Mouse (Mus musculus) hindbrain, postnatal 0 days (tissue): ENCODE data around the gene Ints4. TPM values are rescaled to one million over a fixed set of nuclear protein-coding genes. Genes with fewer than 3 reads are reported as not detected.
"Not testable (repeated sequence)": the region's sequence is repeated elsewhere in the genome, so short reads cannot be mapped to it uniquely, and the experiment has no call there.

Source experiments
- ATAC-seq: fragments of 200-750 bp; cut with Nextera tagmentation; 2 replicates; pipeline ENCODE4 v1.8.0; 2017; ENCODE audit warnings: mild to moderate bottlenecking, moderate TSS enrichment, moderate library complexity
- DNase-seq: peaks from one replicate; pipeline ENCODE4 v3.0.0-alpha.2; 2015; ENCODE audit warnings: low spot score
- H3K27ac ChIP-seq: fragments of 300-500 bp; sonication (generic); 2 replicates; pipeline ENCODE4 v1.5.1; 2014; ENCODE audit warnings: mild to moderate bottlenecking
- H3K27me3 ChIP-seq: fragments of 300-500 bp; sonication (generic); 2 replicates; pipeline ENCODE4 v1.6.1; 2014; ENCODE audit warnings: low read length, mixed read lengths; ENCODE audit not compliant: insufficient read depth
- H3K36me3 ChIP-seq: fragments of 300-500 bp; sonication (generic); 2 replicates; pipeline ENCODE4 v1.6.1; 2014; ENCODE audit warnings: low read length, mixed read lengths; ENCODE audit not compliant: insufficient read depth
- H3K4me1 ChIP-seq: fragments of 300-500 bp; sonication (generic); 2 replicates; pipeline ENCODE4 v1.6.1; 2014; ENCODE audit warnings: antibody characterized with exemption, low read length, mixed read lengths; ENCODE audit not compliant: insufficient read depth
- H3K4me2 ChIP-seq: fragments of 300-500 bp; sonication (generic); 2 replicates; pipeline ENCODE4 v1.6.1; 2014; ENCODE audit warnings: low read depth, mild to moderate bottlenecking, low read length, moderate library complexity, mixed read lengths
- H3K4me3 ChIP-seq: fragments of 300-500 bp; sonication (generic); 2 replicates; pipeline ENCODE4 v1.5.1; 2014; ENCODE audit warnings: low read length
- H3K9ac ChIP-seq: fragments of 300-500 bp; sonication (generic); replicated peaks from 2 replicates; pipeline ENCODE4 v1.6.1; 2014; ENCODE audit warnings: mild to moderate bottlenecking, low read length, moderate library complexity, mixed read lengths
- H3K9me3 ChIP-seq: fragments of 300-500 bp; sonication (generic); 2 replicates; pipeline ENCODE4 v1.6.1; 2016; ENCODE audit warnings: low read length, mixed read lengths
- CTCF ChIP-seq: IDR thresholded peaks from 2 replicates; pipeline ENCODE4 v1.5.1; 2016; ENCODE audit warnings: antibody characterized with exemption, control low read depth, low read depth
- WGBS: fragments of 180-500 bp; shearing (Covaris S2); extraction: QIAGEN DNeasy Blood & Tissue Kit; methylation state at CpG from one replicate; pipeline ENCODE4 v1.1.7; 2014; 5-methylcytosine and 5-hydroxymethylcytosine counted together
- polyA plus RNA-seq: library from polyadenylated mRNA; unstranded; fragments of >200 nt; fragmentation: Nextera tagmentation; extraction: Ambion mirVana; gene quantifications from 2 replicates; pipeline ENCODE4 v1.2.1, GENCODE M21; 2015
- total RNA-seq: library from RNA; depleted of rRNA; stranded (reverse); fragments of >200 nt; gene quantifications from 2 replicates; pipeline ENCODE4 v1.2.3, GENCODE M21; 2014; rRNA removed

The Ints4 gene
- 28.3 and 39.5 TPM in 2 replicates for total RNA-seq
- 29.3 and 30.2 TPM in 2 replicates for polyA plus RNA-seq

DNA sequence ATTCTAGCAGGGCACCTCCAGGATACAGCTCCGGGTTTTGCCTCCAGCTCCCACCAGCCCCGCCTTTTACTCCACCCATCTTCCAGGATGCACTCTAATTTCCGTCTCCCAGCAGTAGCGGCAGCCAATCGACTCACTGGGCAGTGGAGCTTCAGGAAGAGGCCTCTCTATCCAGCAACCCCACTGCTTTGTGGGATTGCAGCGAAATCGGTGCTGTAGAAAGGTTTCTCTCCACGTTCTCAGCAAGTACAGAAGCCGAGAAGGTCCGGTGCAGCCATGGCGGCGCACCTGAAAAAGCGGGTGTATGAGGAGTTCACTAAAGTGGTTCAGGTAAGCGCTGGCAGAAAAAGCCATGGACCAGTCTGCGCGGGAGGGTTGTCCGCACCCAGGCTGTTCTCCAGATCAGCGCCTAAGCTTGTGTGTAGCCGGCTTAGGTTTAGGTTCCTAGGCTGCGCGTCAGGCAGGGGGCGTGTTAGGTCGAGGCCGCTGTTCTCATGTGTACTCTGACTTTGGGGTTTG, at the start of gene Ints4:
Gene Ints4, plus strand, starts transcription at position 136 of the 519 bp plus-strand sequence.
- TF ChIP-seq CTCF = peak; percentile 57
- H3K27me3 ChIP-seq = no peaks in the 10 kb centered on the region
- H3K27ac ChIP-seq = peak within 1 kb of the TSS; percentile 18; the same call in 1 of the 2 replicates
- ATAC-seq (peak; percentile 100), DNase-seq (peak; percentile 96)
- under 1% methylated on average over 24 of the region's 24 CpGs for WGBS
- H3K4me1 ChIP-seq = 0 out of 2 replicates have a peak, but pooled peaks cover 9% of the 10 kb centered on the region
- peak within 1 kb of the TSS; percentile 61 for H3K4me3 ChIP-seq
- peak within 1 kb of the TSS; percentile 80 for H3K4me2 ChIP-seq
- peak within 1 kb of the TSS; percentile 51 for H3K9ac ChIP-seq
- H3K36me3 ChIP-seq = peaks cover 9% of the 10 kb centered on the region; the same call in 1 of the 2 replicates
- H3K9me3 ChIP-seq = no peaks in the 10 kb centered on the region

DNA sequence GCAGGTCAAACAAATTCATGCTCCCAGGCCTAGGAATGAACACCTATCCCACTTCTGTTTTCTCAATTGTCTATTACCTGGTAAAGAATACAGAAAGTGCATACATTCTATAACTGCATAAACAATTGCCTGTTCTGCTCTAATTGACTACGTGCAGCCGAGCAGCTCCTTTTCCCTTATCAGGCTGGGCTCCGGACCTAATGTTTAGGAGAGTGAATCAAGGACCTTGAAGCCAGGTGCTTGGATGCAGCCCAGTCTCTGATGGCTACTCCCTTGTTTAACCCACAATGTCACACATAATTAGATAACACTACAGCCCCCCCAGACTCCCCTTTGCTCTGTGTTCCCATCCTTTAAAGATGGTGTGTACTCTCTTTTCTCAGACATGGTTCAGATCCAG, 47.2 kb upstream of the Ints4 start:
- H3K4me3 ChIP-seq, H3K4me1 ChIP-seq, H3K27me3 ChIP-seq, H3K9me3 ChIP-seq, H3K36me3 ChIP-seq, ATAC-seq, H3K4me2 ChIP-seq, H3K9ac ChIP-seq, DNase-seq, H3K27ac ChIP-seq: not testable (repeated sequence)
- WGBS = 56% methylated on average over 3 of the region's 3 CpGs

DNA sequence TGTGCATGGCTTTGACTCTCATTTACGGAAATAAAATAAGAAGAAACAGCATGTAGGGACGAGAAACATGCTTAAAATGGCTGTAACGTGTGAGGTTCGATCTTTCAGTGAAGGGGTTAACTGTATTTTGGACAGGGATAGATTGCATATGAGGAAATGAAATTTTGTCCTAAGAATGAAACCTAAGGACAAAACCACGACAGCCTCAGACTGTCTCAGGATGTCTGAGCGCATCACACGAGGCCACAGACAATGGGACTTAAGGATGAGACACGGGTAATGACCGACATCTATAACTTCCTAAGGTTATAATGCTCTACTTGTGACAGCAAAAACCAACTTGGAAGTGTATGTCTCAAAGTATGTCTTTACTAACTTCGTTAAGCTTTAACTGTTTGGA, 46.2 kb upstream of the Ints4 start:
- Histone ChIP-seq H3K27ac (no peak overlapping the region), H3K27me3 (no peaks in the 10 kb centered on the region), H3K9ac (no peak overlapping the region), H3K4me1 (peaks cover 6% of the 10 kb centered on the region), H3K9me3 (no peaks in the 10 kb centered on the region), H3K36me3 (no peaks in the 10 kb centered on the region), H3K4me2 (no peak overlapping the region), H3K4me3 (no peak overlapping the region)
- no peak for ATAC-seq
- WGBS = 84% methylated on average over 10 of the region's 10 CpGs
- TF ChIP-seq CTCF = no peak
- DNase-seq = no peak

DNA sequence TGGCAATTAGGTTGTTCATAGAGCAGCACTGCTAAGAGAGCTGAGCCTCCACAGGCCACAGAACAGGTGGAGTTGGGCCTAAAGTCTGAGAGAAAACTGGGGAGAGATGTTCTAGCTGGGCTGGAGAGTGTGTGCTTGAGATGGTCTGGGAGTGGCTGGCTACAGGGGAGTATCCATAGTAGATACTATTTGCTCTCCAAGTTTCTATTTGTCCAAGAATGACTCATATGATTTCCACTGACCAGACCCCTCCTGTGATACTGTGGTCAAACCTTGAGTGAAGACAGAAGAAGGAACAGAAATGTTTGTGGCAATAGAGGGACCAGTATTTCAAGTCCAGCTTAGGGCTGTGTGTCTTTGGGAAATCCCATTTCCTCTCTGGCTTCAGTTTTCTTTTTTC, 41.8 kb upstream of the Ints4 start:
- Histone ChIP-seq H3K4me1 (no peaks in the 10 kb centered on the region), H3K9me3 (no peaks in the 10 kb centered on the region), H3K27me3 (no peaks in the 10 kb centered on the region), H3K36me3 (no peaks in the 10 kb centered on the region), H3K4me2 (no peak overlapping the region), H3K9ac (no peak overlapping the region), H3K4me3 (no peak overlapping the region), H3K27ac (no peak overlapping the region)
- no peak for TF ChIP-seq CTCF
- ATAC-seq (no peak), DNase-seq (no peak)

DNA sequence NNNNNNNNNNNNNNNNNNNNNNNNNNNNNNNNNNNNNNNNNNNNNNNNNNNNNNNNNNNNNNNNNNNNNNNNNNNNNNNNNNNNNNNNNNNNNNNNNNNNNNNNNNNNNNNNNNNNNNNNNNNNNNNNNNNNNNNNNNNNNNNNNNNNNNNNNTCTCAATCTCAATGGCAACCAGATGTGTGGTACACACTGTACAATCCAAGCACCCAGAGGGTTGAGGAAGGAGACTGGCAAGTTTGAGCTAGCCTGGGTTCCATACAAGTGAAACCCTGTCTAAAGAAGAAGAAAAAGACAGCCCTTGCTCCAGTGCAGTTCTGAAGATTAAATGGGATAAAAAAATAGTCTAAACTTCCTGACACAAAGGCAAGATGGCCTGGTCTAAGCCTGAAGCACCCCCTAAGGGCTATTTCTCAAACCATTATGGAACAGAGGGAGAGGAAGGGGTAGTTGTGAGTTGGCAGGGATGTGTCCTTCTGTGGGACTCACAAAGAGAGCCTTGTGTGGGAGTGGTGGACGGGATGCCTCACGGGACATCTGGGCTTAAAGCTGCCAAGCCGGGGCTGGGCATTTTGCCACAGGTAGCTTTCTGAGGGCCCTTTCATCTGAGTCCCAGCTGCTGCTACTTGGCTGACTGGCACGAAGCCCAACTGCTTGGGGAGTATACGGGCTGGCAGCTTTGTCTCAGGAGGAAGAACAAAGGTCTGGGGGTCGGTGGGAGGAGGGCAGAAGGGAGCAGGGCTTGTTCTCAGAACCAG, 34.4 kb upstream of the Ints4 start:
- H3K4me2 ChIP-seq = no peak overlapping the region
- H3K27ac ChIP-seq = peak overlapping the region; percentile 86
- no peaks in the 10 kb centered on the region for H3K36me3 ChIP-seq
- peak; percentile 98 for DNase-seq
- no peak overlapping the region for H3K9ac ChIP-seq
- no peaks in the 10 kb centered on the region for H3K27me3 ChIP-seq
- no peak overlapping the region for H3K4me3 ChIP-seq
- H3K9me3 ChIP-seq = no peaks in the 10 kb centered on the region
- no peaks in the 10 kb centered on the region for H3K4me1 ChIP-seq
- peak; percentile 22; the same call in 1 of the 2 replicates for TF ChIP-seq CTCF
- 17% methylated on average over 6 of the region's 6 CpGs for WGBS
- ATAC-seq = peak; percentile 97

DNA sequence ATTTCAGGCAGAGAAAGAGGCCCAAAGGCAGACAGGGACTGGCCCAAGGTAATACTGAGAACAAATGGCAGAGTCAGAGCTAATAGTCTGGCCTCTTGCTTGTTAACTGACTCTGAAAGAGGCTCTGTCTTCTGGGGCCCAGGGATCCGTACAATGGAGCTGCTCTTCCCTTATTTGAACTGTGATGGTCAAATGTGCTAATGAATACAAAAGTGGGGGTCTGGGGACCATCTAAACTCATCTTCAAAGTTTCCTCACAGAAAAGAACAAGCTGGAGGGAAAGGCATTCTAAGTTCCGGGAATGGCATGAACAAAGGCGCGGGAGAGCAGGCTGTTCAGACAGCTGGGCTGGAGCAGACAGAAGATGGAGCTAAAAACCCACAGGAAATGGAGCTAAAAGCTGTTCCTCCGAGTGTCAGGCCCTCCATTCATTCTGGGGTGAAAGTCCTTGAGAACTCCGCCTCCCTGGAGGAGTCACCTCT, 33.7 kb upstream of the Ints4 start:
- H3K27ac ChIP-seq = peak overlapping the region; percentile 86
- H3K4me3 ChIP-seq = no peak overlapping the region
- no peaks in the 10 kb centered on the region for H3K36me3 ChIP-seq
- WGBS = 28% methylated on average over 6 of the region's 6 CpGs
- H3K9me3 ChIP-seq = no peaks in the 10 kb centered on the region
- H3K9ac ChIP-seq = no peak overlapping the region
- TF ChIP-seq CTCF = peak; percentile 35
- no peak overlapping the region for H3K4me2 ChIP-seq
- DNase-seq (peak; percentile 64), ATAC-seq (peak; percentile 81)
- H3K27me3 ChIP-seq = no peaks in the 10 kb centered on the region
- no peaks in the 10 kb centered on the region for H3K4me1 ChIP-seq

DNA sequence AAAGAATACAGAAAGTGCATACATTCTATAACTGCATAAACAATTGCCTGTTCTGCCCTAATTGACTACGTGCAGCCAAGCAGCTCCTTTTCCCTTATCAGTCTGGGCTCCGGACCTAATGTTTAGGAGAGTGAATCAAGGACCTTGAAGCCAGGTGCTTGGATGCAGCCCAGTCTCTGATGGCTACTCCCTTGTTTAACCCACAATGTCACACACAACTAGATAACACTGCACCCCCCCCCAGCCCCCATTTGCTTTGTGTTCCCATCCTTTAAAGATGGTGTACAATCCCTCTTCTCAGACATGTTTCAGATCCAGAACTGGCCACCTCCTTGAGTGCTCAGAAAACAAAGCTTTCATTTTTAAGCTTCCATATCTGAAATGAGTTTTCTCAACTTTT, 29.7 kb upstream of the Ints4 start, which contains the start of gene Kctd14:
Gene Kctd14, plus strand, starts transcription at position 301 of the 400 bp plus-strand sequence.
- H3K4me3 ChIP-seq, H3K4me2 ChIP-seq, H3K9me3 ChIP-seq, H3K4me1 ChIP-seq, ATAC-seq, H3K27ac ChIP-seq, H3K27me3 ChIP-seq, H3K36me3 ChIP-seq, DNase-seq, H3K9ac ChIP-seq: not testable (repeated sequence)
- WGBS = 90% methylated on average over 2 of the region's 2 CpGs
